Mouse (Mus musculus): ENCODE results near the gene Cryl1. TPM values are rescaled to one million over a fixed set of nuclear protein-coding genes. Genes with fewer than 3 reads are reported as not detected.

Gene Cryl1
- polyA plus RNA-seq (2012; rRNA removed) = 12.4 and 16.6 TPM in 2 replicates

DNA sequence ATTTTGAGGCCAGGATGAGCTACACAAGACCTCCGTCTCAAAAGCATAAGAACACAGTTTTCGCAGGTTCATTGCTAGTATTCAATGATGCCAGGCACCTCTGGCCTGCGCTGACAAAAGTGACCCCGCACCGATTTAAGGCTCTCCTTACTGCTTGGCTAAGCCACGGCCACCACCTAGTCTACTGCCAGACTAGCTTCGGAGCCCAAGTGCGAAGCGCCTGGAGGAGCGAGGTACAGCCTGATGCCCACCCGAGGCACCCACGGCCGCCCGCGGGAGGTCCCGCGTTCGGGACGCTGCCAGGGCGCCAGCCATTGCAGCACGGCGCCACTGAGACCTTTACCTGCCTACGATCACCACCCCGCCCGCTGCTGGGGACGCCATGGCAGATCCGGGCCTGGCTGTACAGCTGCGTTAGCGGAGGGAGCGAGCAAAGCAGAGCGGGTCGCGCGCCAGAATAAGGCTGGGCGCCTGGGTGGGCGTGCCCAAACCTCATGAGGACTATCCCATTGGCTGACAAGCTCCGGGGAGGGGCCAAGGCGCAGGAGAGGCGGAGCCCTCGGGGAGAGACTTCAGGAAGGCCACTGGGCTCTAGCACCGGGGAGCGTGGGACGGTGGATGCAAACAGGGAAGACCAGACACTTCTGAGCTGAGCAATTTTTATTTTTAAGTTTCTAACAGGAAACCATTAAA lies at the start of gene Cryl1:
Gene Cryl1, minus strand, starts transcription at position 465 of the 693 bp plus-strand sequence.

DNA sequence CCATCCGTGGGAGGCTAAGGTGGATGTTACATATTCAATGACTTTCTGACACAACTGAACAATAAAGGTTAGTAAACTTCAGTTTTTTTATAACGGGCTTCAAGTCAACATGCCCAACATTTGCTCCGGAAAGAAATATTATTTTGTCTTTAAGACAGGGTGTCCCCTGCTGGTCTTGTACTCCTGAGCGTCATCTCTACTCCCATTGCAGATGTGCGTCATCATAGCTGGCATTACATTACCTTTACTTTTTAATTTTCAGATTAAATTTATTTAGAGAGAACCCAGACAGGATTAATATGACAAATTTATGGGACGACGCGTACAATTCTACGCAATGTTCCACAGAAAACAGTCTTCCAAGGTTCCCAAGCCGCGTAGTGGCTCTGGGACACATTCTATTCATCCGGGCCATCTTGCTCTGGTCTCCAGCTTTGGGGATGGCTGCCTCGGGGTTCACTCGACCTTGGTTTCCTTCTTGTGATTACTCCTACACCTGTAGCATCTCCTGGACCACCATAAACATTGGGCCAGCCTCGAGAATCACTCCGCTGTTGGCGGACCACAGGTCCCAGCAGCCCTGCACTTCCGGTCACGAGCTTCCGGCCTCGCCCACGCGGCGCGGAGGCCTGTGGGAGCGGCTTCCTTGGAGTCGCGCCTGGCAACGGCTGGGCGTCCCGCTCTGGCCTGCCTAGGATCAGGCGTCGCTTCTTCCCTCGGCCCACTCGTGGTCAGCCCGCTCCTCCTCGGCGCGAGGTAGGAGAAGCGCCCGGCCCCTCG lies 25.3 kb upstream of the Cryl1 start, which contains the start of gene Ift88:
Gene Ift88, plus strand, starts transcription at position 631 of the 780 bp plus-strand sequence.

Other genes starting within 250 kb of the Cryl1 start
- 26.6 and 27.2 TPM in 2 replicates for gene Ift88, start 25.5 kb upstream of the Cryl1 start, polyA plus RNA-seq (2012; rRNA removed)
- gene Il17d, start 126.2 kb upstream of the Cryl1 start, polyA plus RNA-seq (2012; rRNA removed) = 19.0 and 22.9 TPM in 2 replicates
- gene Eef1akmt1, start 173.1 kb upstream of the Cryl1 start, polyA plus RNA-seq (2012; rRNA removed) = 41.7 and 42.2 TPM in 2 replicates